Mouse (Mus musculus): ENCODE data around the gene 1700019A02Rik. TPM values are rescaled to one million over a fixed set of nuclear protein-coding genes. Genes with fewer than 3 reads are reported as not detected.

Gene 1700019A02Rik
- not detected in 2 replicates for polyA plus RNA-seq (2012; rRNA removed)

- TF ChIP-seq POLR2A (IDR thresholded peaks at IDR 0.05; ENCODE audit: extremely low read depth, insufficient read depth, low read length) (no peak), CTCF (IDR thresholded peaks at IDR 0.05; ENCODE audit: extremely low read depth, insufficient read depth, low read length) (no peak)
- Histone ChIP-seq H3K4me3 (ENCODE audit: insufficient read depth, low read length) (no peak within 1 kb of the TSS), H3K4me1 (ENCODE audit: control insufficient read depth, insufficient read depth, low read length) (no peaks in the 10 kb centered on the region), H3K27ac (ENCODE audit: insufficient read depth, low read length) (no peak within 1 kb of the TSS)
These were observed at the start of gene 1700019A02Rik for GRCm38 (mm10) chr1:53187536-53187935. Gene 1700019A02Rik (minus strand): TSS chr1:53187636.

GRCm38 (mm10) chr1:53226063-53226462 is 38.6 kb upstream of the 1700019A02Rik start:
- TF ChIP-seq CTCF (IDR thresholded peaks at IDR 0.05; ENCODE audit: extremely low read depth, insufficient read depth, low read length): no peak
- no peak for TF ChIP-seq POLR2A (IDR thresholded peaks at IDR 0.05; ENCODE audit: extremely low read depth, insufficient read depth, low read length)
- no peak overlapping the region for H3K27ac ChIP-seq (ENCODE audit: insufficient read depth, low read length)

GRCm38 (mm10) chr1:53225616-53226015 is 38.2 kb upstream of the 1700019A02Rik start:
- peaks cover 1% of the 10 kb centered on the region; the same call in 1 of the 2 replicates for H3K4me1 ChIP-seq (ENCODE audit: control insufficient read depth, insufficient read depth, low read length)
- no peak overlapping the region for H3K27ac ChIP-seq (ENCODE audit: insufficient read depth, low read length)
- TF ChIP-seq POLR2A (IDR thresholded peaks at IDR 0.05; ENCODE audit: extremely low read depth, insufficient read depth, low read length) (no peak), CTCF (IDR thresholded peaks at IDR 0.05; ENCODE audit: extremely low read depth, insufficient read depth, low read length) (no peak)
- H3K4me3 ChIP-seq (ENCODE audit: insufficient read depth, low read length): no peak overlapping the region

More at GRCm38 (mm10) chr1:53226063-53226462, 38.6 kb upstream of the 1700019A02Rik start:
- H3K4me3 ChIP-seq (ENCODE audit: insufficient read depth, low read length): no peak overlapping the region
- peaks cover 1% of the 10 kb centered on the region; the same call in 1 of the 2 replicates for H3K4me1 ChIP-seq (ENCODE audit: control insufficient read depth, insufficient read depth, low read length)

- peaks cover 1% of the 10 kb centered on the region; the same call in 1 of the 2 replicates for H3K4me1 ChIP-seq (ENCODE audit: control insufficient read depth, insufficient read depth, low read length)
- H3K4me3 ChIP-seq (ENCODE audit: insufficient read depth, low read length): no peak overlapping the region
- TF ChIP-seq POLR2A (IDR thresholded peaks at IDR 0.05; ENCODE audit: extremely low read depth, insufficient read depth, low read length) (no peak), CTCF (IDR thresholded peaks at IDR 0.05; ENCODE audit: extremely low read depth, insufficient read depth, low read length) (no peak)
- H3K27ac ChIP-seq (ENCODE audit: insufficient read depth, low read length): no peak overlapping the region
These were observed 37.3 kb upstream of the 1700019A02Rik start for GRCm38 (mm10) chr1:53224775-53225174.

- H3K4me1 ChIP-seq (ENCODE audit: control insufficient read depth, insufficient read depth, low read length): no peaks in the 10 kb centered on the region
- no peak overlapping the region for H3K4me3 ChIP-seq (ENCODE audit: insufficient read depth, low read length)
- no peak overlapping the region for H3K27ac ChIP-seq (ENCODE audit: insufficient read depth, low read length)
- TF ChIP-seq POLR2A (IDR thresholded peaks at IDR 0.05; ENCODE audit: extremely low read depth, insufficient read depth, low read length) (no peak), CTCF (IDR thresholded peaks at IDR 0.05; ENCODE audit: extremely low read depth, insufficient read depth, low read length) (no peak)
These were observed 22.7 kb upstream of the 1700019A02Rik start for GRCm38 (mm10) chr1:53210136-53210535.

- Histone ChIP-seq H3K4me1 (ENCODE audit: control insufficient read depth, insufficient read depth, low read length) (no peaks in the 10 kb centered on the region), H3K27ac (ENCODE audit: insufficient read depth, low read length) (no peak overlapping the region), H3K4me3 (ENCODE audit: insufficient read depth, low read length) (no peak overlapping the region)
- TF ChIP-seq CTCF (IDR thresholded peaks at IDR 0.05; ENCODE audit: extremely low read depth, insufficient read depth, low read length): no peak
- TF ChIP-seq POLR2A (IDR thresholded peaks at IDR 0.05; ENCODE audit: extremely low read depth, insufficient read depth, low read length): no peak
These were observed 16.5 kb upstream of the 1700019A02Rik start for GRCm38 (mm10) chr1:53203902-53204301.

GRCm38 (mm10) chr1:53201630-53202199 is 14.3 kb upstream of the 1700019A02Rik start:
- TF ChIP-seq CTCF (IDR thresholded peaks at IDR 0.05; ENCODE audit: extremely low read depth, insufficient read depth, low read length) (no peak), POLR2A (IDR thresholded peaks at IDR 0.05; ENCODE audit: extremely low read depth, insufficient read depth, low read length) (no peak)
- Histone ChIP-seq H3K27ac (ENCODE audit: insufficient read depth, low read length) (no peak overlapping the region), H3K4me3 (ENCODE audit: insufficient read depth, low read length) (no peak overlapping the region), H3K4me1 (ENCODE audit: control insufficient read depth, insufficient read depth, low read length) (no peaks in the 10 kb centered on the region)

GRCm38 (mm10) chr1:53194536-53194935 is 7.1 kb upstream of the 1700019A02Rik start:
- H3K4me1 ChIP-seq (ENCODE audit: control insufficient read depth, insufficient read depth, low read length): no peaks in the 10 kb centered on the region
- no peak overlapping the region for H3K27ac ChIP-seq (ENCODE audit: insufficient read depth, low read length)
- no peak overlapping the region for H3K4me3 ChIP-seq (ENCODE audit: insufficient read depth, low read length)
- TF ChIP-seq POLR2A (IDR thresholded peaks at IDR 0.05; ENCODE audit: extremely low read depth, insufficient read depth, low read length) (no peak), CTCF (IDR thresholded peaks at IDR 0.05; ENCODE audit: extremely low read depth, insufficient read depth, low read length) (no peak)

GRCm38 (mm10) chr1:53191234-53191633 is 3.8 kb upstream of the 1700019A02Rik start:
- Histone ChIP-seq H3K4me1 (ENCODE audit: control insufficient read depth, insufficient read depth, low read length) (no peaks in the 10 kb centered on the region), H3K4me3 (ENCODE audit: insufficient read depth, low read length) (no peak overlapping the region), H3K27ac (ENCODE audit: insufficient read depth, low read length) (no peak overlapping the region)
- TF ChIP-seq POLR2A (IDR thresholded peaks at IDR 0.05; ENCODE audit: extremely low read depth, insufficient read depth, low read length) (no peak), CTCF (IDR thresholded peaks at IDR 0.05; ENCODE audit: extremely low read depth, insufficient read depth, low read length) (no peak)

GRCm38 (mm10) chr1:53189620-53190019 is 2.2 kb upstream of the 1700019A02Rik start:
- TF ChIP-seq POLR2A (IDR thresholded peaks at IDR 0.05; ENCODE audit: extremely low read depth, insufficient read depth, low read length) (no peak), CTCF (IDR thresholded peaks at IDR 0.05; ENCODE audit: extremely low read depth, insufficient read depth, low read length) (no peak)
- Histone ChIP-seq H3K27ac (ENCODE audit: insufficient read depth, low read length) (no peak overlapping the region), H3K4me1 (ENCODE audit: control insufficient read depth, insufficient read depth, low read length) (no peaks in the 10 kb centered on the region), H3K4me3 (ENCODE audit: insufficient read depth, low read length) (no peak overlapping the region)
